Mouse (Mus musculus) splenic B cell, adult 2 months (primary cell): Measurements from ENCODE around the gene Elavl3.
A peak's percentile ranks its signal among the peaks of the same experiment; 100 is the strongest.

Experiments
- DNase-seq: peaks from one replicate; pipeline ENCODE4 v3.0.0-alpha.2; 2011; ENCODE audit warnings: low read depth, low spot score
- H3K27me3 ChIP-seq: 2 replicates; pipeline ENCODE4 v1.6.1; 2012; ENCODE audit warnings: mild to moderate bottlenecking, low read length, moderate library complexity, mixed read lengths; ENCODE audit not compliant: control insufficient read depth, poor library complexity, insufficient read depth, severe bottlenecking
- H3K36me3 ChIP-seq: 2 replicates; pipeline ENCODE4 v1.6.1; 2012; ENCODE audit warnings: mild to moderate bottlenecking, low read length, moderate library complexity, mixed read lengths; ENCODE audit not compliant: control insufficient read depth, poor library complexity, insufficient read depth, severe bottlenecking

Gene Elavl3

DNA sequence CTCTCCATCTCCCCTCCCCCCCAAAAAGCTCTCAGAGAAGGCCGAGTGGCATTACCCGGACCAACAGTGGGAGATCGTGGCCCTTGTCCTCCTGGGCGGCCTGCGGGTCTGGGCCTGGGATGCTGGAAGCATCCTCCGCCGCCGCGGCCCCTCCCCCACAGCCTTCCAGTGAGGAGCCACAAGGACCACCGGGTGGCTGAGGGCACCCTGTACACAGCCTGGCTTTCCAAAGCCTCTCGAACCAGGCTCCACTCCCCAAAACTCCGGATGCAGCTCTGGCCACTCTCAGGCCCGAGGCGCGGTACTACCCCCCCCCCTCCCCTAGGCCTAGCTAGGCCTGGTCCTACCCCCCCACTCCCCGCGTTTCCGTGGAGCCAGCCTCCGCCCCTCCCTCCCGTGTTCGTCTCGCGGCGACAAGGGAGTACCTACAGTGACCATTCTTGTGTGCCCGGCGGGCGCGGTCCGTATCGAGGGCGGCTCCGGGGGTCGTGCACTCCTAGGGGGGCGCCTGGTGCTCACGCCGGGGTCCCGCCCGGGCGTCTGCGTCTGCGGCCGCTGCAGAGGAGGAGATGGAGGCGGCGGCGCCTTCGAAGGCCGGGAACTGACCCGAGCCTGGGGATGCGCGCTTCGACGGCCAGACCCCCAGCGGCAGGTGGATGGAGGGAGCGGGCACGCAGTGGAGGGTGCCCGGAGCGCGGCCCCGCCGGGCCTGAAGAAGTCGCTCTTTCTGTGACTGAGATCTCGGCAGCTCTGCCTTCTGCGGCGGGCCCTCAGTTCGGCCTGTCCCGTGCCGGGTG lies 464 bp downstream of the Elavl3 start:
- peak; percentile 22 for DNase-seq
- no peaks in the 10 kb centered on the region for H3K27me3 ChIP-seq
- H3K36me3 ChIP-seq = no peaks in the 10 kb centered on the region

GRCm38 (mm10) chr9:22050351-22050889 lies 1.4 kb downstream of the Elavl3 start:
- no peaks in the 10 kb centered on the region for H3K36me3 ChIP-seq
- H3K27me3 ChIP-seq = no peaks in the 10 kb centered on the region
- peak; percentile 58 for DNase-seq

- Histone ChIP-seq H3K36me3 (no peaks in the 10 kb centered on the region), H3K27me3 (no peaks in the 10 kb centered on the region)
- no peak for DNase-seq
These were observed 2.0 kb downstream of the Elavl3 start for GRCm38 (mm10) chr9:22049721-22050270.

- H3K36me3 ChIP-seq = no peaks in the 10 kb centered on the region
- DNase-seq = no peak
- H3K27me3 ChIP-seq = no peaks in the 10 kb centered on the region
These were observed 2.5 kb downstream of the Elavl3 start for GRCm38 (mm10) chr9:22049315-22049714.

- H3K36me3 ChIP-seq = no peaks in the 10 kb centered on the region
- DNase-seq = no peak
- no peaks in the 10 kb centered on the region for H3K27me3 ChIP-seq
These were observed 4.5 kb downstream of the Elavl3 start for GRCm38 (mm10) chr9:22047329-22047728.

DNA sequence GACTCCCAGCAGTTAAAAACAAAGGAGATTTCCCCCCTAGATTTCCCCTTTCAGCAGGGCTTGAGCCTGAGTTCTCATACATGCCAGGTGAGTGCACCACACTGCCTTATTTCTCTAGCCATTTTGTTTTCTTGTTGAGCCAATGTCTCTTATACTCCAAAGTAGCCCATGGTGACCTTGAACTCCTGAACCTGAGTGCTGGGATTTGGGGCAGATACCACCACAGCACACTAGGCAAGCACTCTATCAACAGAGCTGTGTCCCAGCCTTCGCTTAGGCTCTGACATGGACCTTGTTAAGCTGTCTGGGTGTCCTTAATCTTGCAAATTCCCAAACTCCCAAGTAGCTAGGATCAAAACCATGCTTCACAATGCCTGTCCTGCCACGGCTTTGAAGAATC lies 10.0 kb downstream of the Elavl3 start:
- H3K27me3 ChIP-seq = no peaks in the 10 kb centered on the region
- no peak for DNase-seq
- no peaks in the 10 kb centered on the region for H3K36me3 ChIP-seq

- Histone ChIP-seq H3K36me3 (no peaks in the 10 kb centered on the region), H3K27me3 (no peaks in the 10 kb centered on the region)
- no peak for DNase-seq
These were observed 14.0 kb downstream of the Elavl3 start for GRCm38 (mm10) chr9:22037826-22038225.

DNA sequence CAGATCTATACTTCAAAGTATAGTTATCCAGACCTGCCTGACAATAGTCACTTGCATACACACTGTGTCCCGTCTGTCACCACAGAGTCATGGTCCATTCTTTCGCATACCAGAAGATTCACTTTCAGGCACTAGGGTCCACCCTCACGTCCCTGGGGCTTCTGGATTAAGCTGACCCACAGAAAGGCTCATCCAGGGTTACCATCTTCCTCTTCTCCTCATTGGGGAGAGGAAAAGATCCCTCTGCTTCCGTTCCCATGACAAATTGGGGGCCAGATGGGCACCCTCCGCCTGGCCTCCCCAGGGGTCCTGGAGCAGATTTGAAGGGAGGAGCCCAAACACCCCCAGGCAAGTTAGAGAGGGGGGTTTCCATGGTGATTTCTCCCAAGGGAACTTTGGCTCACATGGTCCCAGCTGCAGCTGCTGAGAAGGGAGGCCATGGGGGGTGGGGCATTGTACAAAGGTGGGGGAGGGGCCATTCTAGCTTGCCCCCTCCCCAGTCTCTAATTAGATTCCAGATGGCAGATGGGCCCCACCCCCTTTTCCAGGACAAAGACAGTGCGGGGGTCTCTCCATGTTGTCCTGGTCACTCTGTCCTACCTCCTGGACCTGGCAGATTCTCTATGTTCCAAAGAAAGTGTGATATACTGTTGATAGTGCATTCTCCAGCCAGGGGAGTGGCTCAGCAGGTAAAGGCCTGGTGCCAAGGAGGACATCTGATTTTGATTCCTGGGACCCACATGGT lies 16.4 kb downstream of the Elavl3 start:
- DNase-seq = no peak
- Histone ChIP-seq H3K36me3 (no peaks in the 10 kb centered on the region), H3K27me3 (no peaks in the 10 kb centered on the region)

GRCm38 (mm10) chr9:22030386-22030785 lies 21.4 kb downstream of the Elavl3 start:
- DNase-seq = no peak
- no peaks in the 10 kb centered on the region for H3K36me3 ChIP-seq
- no peaks in the 10 kb centered on the region for H3K27me3 ChIP-seq

GRCm38 (mm10) chr9:22028467-22028866 lies 23.4 kb downstream of the Elavl3 start:
- H3K27me3 ChIP-seq = no peaks in the 10 kb centered on the region
- no peak for DNase-seq
- H3K36me3 ChIP-seq = no peaks in the 10 kb centered on the region

GRCm38 (mm10) chr9:22024592-22024991 lies 27.2 kb downstream of the Elavl3 start:
- DNase-seq = no peak
- Histone ChIP-seq H3K36me3 (no peaks in the 10 kb centered on the region), H3K27me3 (no peaks in the 10 kb centered on the region)

DNA sequence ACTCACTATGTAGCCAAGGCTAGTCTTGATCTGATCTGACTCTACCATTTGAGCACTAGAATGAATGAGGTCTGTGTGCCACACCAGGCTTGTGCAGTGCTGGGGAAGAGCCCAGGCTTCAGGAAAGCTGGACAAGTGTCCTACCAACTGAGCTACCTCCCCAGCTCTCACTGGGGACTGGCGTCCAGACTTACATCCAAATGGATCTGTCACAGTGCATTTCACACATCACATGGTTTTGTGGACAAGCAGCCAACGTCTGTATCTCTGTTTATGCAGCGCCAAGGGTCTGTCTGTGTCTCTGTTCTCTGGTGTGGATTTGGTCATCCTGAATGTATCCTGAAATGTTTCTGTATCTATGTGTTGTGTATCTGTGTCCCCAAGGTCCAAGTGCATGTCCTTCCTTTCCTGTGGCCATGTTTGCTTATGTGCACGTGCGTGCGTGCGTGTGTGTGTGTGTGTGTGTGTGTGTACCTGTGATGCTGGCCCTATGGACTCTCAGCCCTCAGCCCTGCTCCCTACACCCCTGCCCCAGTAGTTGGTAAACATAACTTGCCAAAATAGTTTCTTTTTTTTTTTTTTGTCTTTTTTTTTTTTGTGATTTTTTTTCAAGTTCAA lies 34.5 kb downstream of the Elavl3 start:
- Histone ChIP-seq H3K27me3 (no peaks in the 10 kb centered on the region), H3K36me3 (peaks cover 3% of the 10 kb centered on the region; the same call in 1 of the 2 replicates)
- DNase-seq = no peak

DNA sequence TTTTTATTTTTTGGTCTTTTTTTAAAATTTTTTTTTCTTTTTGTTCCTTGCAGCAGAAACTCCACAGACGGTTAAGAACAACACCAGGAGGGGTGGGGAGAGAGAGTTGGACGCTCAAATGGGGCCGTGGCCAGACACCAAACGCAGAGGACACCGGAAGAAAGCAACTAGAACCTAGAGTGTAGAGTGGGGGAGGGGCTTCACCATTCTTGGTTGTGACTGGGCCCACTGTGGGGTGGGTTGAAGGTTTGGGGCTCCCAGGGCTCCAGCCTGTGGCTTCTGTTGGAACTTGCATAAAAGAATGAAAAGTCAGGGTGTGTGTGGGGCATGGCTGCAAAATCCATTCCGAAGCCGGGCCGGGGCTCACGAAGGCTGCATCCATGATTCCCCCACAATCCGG lies 35.6 kb downstream of the Elavl3 start:
- Histone ChIP-seq H3K36me3 (peaks cover 4% of the 10 kb centered on the region; the same call in 1 of the 2 replicates), H3K27me3 (no peaks in the 10 kb centered on the region)
- DNase-seq = no peak

DNA sequence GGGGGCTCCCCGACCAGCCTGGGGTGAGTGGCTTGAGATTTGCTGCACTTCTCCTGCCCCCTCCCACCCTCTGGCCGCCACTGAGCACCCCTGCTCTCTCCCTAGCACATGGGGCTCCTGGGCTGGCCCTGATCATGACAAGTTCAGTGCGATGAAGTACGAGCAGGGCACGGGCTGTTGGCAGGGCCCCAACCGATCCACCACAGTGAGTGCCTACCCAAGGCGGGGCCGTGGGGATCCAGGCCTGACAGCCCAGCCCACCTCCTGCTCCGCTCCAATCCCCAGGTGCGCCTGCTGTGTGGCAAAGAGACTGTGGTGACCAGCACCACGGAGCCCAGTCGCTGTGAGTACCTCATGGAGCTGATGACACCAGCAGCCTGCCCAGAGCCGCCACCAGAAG lies 39.1 kb downstream of the Elavl3 start:
- DNase-seq = no peak
- H3K36me3 ChIP-seq = peaks cover 7% of the 10 kb centered on the region; the same call in 1 of the 2 replicates
- no peaks in the 10 kb centered on the region for H3K27me3 ChIP-seq
